Mouse (Mus musculus) layer of hippocampus, adult 18-20 months (tissue): ENCODE measurements around the gene Gm44965. TPM values are rescaled to one million over a fixed set of nuclear protein-coding genes. Genes with fewer than 3 reads are reported as not detected.

Experiments
- DNase-seq, 2 experiments: peaks; one replicate each; pipeline ENCODE4 v3.0.0; 2022; ENCODE audit warnings: low spot score in 2 of 2
- total RNA-seq, 2 experiments: library from RNA; stranded (reverse); gene quantifications; 2 replicates each; pipeline ENCODE4 v1.2.3; 2021

Gene Gm44965
- total RNA-seq, 2 experiments from 2014 or later = not detected

GRCm38 (mm10) chr6:48578736-48579135 is 15.0 kb upstream of the Gm44965 start:
- DNase-seq = no peak

DNA sequence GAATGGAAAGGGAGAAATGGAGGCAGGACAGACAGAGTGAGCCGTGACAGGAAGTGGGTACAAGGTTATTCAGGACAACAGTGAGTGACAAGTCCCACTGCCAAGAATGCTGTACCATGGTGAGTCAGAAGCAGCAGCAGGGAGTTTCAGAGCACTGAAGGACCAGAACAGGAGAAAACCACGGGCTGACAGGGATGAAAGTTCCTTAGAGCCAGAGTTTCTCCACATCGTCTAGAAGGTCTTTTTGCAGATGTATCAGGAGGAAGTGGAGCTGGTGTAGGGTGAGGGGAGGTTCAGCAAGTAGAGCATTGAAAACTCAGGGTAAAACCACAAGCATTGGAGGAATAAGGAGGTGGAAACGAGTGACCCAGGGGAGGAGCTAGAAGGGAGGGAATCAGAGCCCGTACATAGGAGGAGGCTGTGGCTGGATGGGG is 14.5 kb upstream of the Gm44965 start:
- no peak for DNase-seq

- no peak for DNase-seq
Measured at GRCm38 (mm10) chr6:48581257-48581656, 12.5 kb upstream of the Gm44965 start.

DNA sequence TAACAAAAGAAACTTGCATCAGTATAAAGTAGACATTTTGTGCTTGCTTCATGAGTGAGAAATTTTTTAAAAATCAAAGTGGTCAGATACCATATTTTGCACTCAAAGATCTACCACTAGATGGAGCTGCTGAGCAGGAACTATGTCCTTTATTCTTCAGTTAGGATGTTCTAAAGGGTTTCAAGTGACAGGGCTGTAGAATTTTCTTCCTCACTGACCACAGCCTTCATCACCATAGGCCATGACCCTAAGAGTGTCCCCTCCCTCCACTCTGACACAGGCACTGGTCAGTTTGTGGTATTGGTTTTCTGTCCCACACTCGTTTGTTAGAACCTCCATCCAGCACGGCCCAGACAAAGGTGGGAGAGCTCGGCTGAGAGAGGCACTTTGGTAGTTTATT is 11.7 kb upstream of the Gm44965 start:
- DNase-seq = peak in 1 of 2 experiments; percentile 74

DNA sequence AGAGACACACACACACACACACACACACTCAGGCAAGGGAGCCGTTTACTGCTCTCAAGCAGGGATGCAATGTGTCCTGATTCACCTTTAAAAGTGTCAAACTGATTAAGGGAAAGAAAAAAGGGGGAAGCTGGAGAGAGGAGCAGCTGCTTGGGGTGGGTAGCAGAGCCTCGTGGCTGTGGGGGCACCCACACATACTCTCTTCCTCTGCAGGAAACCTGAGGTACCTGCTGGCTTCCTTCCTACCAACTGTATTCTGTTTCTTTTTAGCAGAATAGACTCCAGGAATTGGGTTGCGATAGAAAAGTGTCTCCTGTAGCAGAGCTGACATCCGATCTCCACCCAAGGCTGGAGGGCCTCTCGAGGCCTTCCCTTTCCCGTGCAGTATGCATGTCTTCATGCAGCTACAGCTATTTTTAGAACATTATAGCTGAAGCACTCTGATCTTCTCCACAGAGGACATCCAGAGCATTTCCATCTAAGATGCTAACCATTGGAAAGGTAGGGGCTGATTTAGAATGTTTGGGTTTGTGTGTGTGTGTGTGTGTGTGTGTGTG is 4.5 kb upstream of the Gm44965 start, which contains the start of gene Gm45021:
TSS of gene Gm45021 (plus strand) at position 417 of the 557 bp plus-strand sequence.
- DNase-seq = no peak

GRCm38 (mm10) chr6:48591221-48591845 is 2.4 kb upstream of the Gm44965 start:
- DNase-seq = no peak

GRCm38 (mm10) chr6:48591871-48592270 is 1.9 kb upstream of the Gm44965 start:
- no peak for DNase-seq

- peak; percentile 48 to 54 for DNase-seq
Measured at GRCm38 (mm10) chr6:48594043-48594738, 450 bp downstream of the Gm44965 start.

- no peak for DNase-seq
Measured at GRCm38 (mm10) chr6:48595278-48595677, 1.5 kb downstream of the Gm44965 start.

GRCm38 (mm10) chr6:48596545-48597232 is 2.9 kb downstream of the Gm44965 start:
- DNase-seq = no peak

GRCm38 (mm10) chr6:48597233-48597625 is 3.5 kb downstream of the Gm44965 start:
- DNase-seq = no peak

DNA sequence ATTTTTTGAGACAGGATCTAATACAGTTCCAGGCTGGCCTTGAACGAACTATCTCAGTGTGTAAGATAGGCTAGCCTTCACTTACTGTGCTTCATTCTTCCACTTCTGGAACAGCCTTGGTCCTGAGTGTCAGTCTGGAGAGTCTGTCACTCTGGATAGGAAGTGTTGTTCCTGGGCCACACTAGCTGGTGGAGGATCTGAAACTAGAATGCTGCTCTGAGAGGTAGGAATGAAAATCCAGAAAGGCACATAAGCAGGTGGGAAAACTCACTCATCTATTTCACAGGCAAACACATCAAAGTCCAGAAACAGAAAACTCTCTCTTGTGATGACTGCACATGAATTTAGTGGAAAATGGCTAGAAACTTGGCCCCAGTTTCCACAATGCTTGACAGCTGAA is 6.9 kb downstream of the Gm44965 start:
- no peak for DNase-seq

- DNase-seq = peak; percentile 94 to 97
Measured at GRCm38 (mm10) chr6:48601271-48602079, 7.7 kb downstream of the Gm44965 start, which contains the start of gene Zfp775. Zfp775 (plus strand) TSS chr6:48602063.

GRCm38 (mm10) chr6:48602080-48602741 is 8.5 kb downstream of the Gm44965 start:
- DNase-seq = peak in 1 of 2 experiments; percentile 49

- DNase-seq = no peak
Measured at GRCm38 (mm10) chr6:48608124-48608523, 14.4 kb downstream of the Gm44965 start.

DNA sequence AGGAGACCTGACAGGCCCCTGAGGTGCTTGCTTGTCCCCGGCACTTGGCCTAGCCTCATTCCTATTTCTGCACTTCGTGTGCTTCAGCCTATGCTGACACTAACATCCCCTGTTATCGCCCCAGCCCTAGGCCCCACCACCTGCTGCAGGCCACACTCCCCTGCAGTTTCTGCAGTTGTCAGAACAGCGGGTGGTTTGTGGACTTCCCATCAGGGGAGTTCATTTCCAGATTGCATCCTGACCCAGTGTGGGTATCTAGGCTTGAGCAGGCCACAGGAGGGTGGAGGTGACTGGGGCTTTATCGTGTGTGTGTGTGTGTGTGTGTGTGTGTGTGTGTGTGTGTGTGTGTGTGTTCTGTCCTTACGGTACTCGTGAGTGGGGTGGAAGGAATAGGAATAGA is 15.8 kb downstream of the Gm44965 start:
- DNase-seq = no peak

GRCm38 (mm10) chr6:48610657-48611056 is 16.9 kb downstream of the Gm44965 start:
- no peak for DNase-seq

DNA sequence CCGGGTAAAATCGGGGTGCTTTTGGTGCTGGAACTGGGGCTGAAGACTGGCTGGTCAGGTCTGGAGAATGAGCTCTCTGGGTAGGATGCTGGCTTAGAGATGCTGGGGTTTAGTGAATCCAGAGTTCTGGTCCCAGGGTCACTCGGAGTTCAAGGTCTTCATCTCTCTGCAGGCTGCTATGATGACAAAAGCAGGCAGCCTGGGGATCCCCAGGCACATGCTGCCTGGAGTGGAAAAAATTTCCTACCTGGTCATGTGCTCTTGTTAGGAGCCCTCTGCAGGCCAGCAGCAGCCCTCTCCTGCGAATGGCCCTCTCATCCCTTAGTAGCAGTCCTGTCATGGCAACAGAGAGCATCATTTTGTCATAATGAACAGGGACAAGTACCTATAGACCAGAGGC is 19.7 kb downstream of the Gm44965 start:
- DNase-seq = no peak

DNA sequence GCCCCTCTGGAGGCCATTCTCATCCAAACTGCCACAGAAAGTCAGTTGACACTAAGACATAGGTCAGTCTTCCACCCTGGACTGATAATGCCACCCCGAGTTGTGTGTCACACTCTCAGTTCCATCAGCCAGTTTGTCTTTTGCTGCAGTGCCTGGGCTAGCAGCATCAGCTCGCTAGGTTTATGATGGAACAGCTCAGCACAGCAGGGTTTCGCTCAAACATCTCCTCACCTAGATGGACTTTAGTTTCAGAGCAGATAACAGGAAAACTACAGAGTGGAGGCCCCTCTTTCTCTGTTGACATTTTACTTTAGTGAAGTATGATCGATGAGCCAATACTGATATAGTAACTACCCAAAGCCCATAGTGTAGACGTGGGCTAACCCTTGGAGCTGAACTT is 21.0 kb downstream of the Gm44965 start:
- no peak for DNase-seq

GRCm38 (mm10) chr6:48620031-48620430 is 26.3 kb downstream of the Gm44965 start:
- no peak for DNase-seq
